Mouse (Mus musculus): ENCODE results near the gene Eri3. TPM values are rescaled to one million over a fixed set of nuclear protein-coding genes. Genes with fewer than 3 reads are reported as not detected.

The Eri3 gene
- polyA plus RNA-seq, 1 experiment, result 27.5 TPM

DNA sequence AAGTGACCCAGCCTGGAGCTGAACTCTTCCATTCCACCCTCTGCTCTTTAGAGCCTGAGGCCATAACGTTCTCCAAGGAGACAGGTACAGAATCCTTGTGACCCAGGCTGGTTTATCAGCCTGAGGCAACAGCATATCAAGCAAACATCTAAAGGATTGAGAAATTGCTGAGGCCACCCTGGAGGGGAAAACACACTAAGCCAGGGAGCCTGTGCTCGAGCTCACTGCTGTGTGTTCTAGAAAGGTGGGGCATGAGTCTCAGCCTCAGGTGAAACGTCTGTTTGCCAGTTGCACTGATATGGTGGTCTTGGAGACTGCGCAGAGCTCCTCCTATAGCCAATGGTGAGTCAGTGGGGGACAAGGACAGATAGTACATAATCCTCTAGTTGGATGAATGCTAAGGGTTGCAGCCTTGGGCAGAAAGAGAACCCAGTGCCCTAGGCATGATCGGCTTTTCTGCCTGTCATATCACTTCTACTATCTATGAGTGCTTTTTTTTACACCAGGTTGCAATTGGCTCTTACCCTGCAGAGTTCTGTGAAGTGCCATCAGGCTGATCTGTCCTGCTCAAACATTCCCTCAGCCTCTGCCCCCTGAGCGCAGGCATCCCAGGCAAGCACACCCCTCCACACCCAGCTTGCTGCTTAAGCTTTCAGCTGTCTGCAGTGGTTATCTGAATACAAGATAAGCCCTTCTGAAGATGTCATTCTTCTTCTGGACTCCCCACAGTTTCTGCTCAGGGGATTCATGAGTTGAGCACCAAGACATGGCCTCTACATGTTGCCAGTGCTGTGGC is 163.3 kb downstream of the Eri3 start:
- H3K4me1 ChIP-seq (ENCODE audit: control insufficient read depth, insufficient read depth, low read length), result no peaks in the 10 kb centered on the region
- TF ChIP-seq CTCF (IDR thresholded peaks at IDR 0.05; ENCODE audit: control insufficient read depth, insufficient read depth, low read length) (no peak), POLR2A (IDR thresholded peaks at IDR 0.05; ENCODE audit: borderline replicate concordance, control insufficient read depth, low read depth, low read length) (no peak)
- no peak overlapping the region for H3K4me3 ChIP-seq (replicated peaks; ENCODE audit: control insufficient read depth, low read depth, low read length)
- WGBS, result 73% methylated on average over 6 of the region's 6 CpGs
- H3K27ac ChIP-seq (ENCODE audit: control insufficient read depth, insufficient read depth, low read depth, low read length, poor library complexity), result no peak overlapping the region

Other genes starting within 250 kb of the Eri3 start
- gene Rnf220, start 53.3 kb upstream of the Eri3 start, polyA plus RNA-seq (2011; ENCODE audit: insufficient read depth, insufficient read length, low replicate concordance, missing spikeins), result 44.5 and 49.6 TPM in 2 replicates
- 18.0 and 29.7 TPM in 2 replicates for gene Dmap1, start 131.9 kb downstream of the Eri3 start, polyA plus RNA-seq (2011; ENCODE audit: insufficient read depth, insufficient read length, low replicate concordance, missing spikeins)
- gene Gm12845, start 174.0 kb downstream of the Eri3 start, polyA plus RNA-seq (2011; ENCODE audit: insufficient read depth, insufficient read length, low replicate concordance, missing spikeins), result not detected in 2 replicates
- gene Klf17, start 215.3 kb downstream of the Eri3 start, polyA plus RNA-seq (2011; ENCODE audit: insufficient read depth, insufficient read length, low replicate concordance, missing spikeins), result not detected in 2 replicates